Mouse (Mus musculus) kidney, adult 2 months (tissue): ENCODE data around the gene Fmnl1. TPM values are rescaled to one million over a fixed set of nuclear protein-coding genes. Genes with fewer than 3 reads are reported as not detected.

Source experiments
- DNase-seq: peaks from one replicate; pipeline ENCODE4 v3.0.0; 2021
- H3K27ac ChIP-seq: fragments of 200-500 bp; 2 replicates; pipeline ENCODE4 v1.5.1; 2012; ENCODE audit warnings: low read depth, low read length, control low read depth, inconsistent platforms; ENCODE audit not compliant: insufficient read depth
- H3K27me3 ChIP-seq: fragments of 200-500 bp; replicated peaks from 2 replicates; pipeline ENCODE4 v1.6.1; 2012; ENCODE audit warnings: mild to moderate bottlenecking, moderate library complexity, low read length, inconsistent platforms; ENCODE audit not compliant: control insufficient read depth, insufficient read depth
- H3K36me3 ChIP-seq: fragments of 200-500 bp; 2 replicates; pipeline ENCODE4 v1.6.1; 2012; ENCODE audit warnings: mild to moderate bottlenecking, moderate library complexity, low read length, inconsistent platforms; ENCODE audit not compliant: control insufficient read depth, insufficient read depth
- H3K4me1 ChIP-seq: fragments of 200-500 bp; 2 replicates; pipeline ENCODE4 v1.6.1; 2011; ENCODE audit warnings: low read length; ENCODE audit not compliant: control insufficient read depth, insufficient read depth
- H3K4me3 ChIP-seq: fragments of 200-500 bp; 2 replicates; pipeline ENCODE4 v1.5.1; 2011; ENCODE audit warnings: mild to moderate bottlenecking, low read depth, low read length, control low read depth; ENCODE audit not compliant: insufficient read depth
- CTCF ChIP-seq: fragments of 200-500 bp; conservative IDR thresholded peaks from 2 replicates; pipeline ENCODE4 v1.5.1; 2011; ENCODE audit warnings: low read depth, mild to moderate bottlenecking, control low read depth, low read length, moderate library complexity, mixed read lengths; ENCODE audit not compliant: insufficient read depth, insufficient read length
- POLR2A ChIP-seq: fragments of 200-500 bp; IDR thresholded peaks from one replicate; pipeline ENCODE4 v1.6.1; 2011; ENCODE audit warnings: low read depth, low read length, control low read depth
- WGBS: fragments of 180-500 bp; shearing (Covaris S2); methylation state at CpG from one replicate; pipeline ENCODE4 v1.1.7; 2018; 5-methylcytosine and 5-hydroxymethylcytosine counted together
- polyA plus RNA-seq: library from polyadenylated mRNA; depleted of rRNA; stranded (reverse); fragments of >200 nt; gene quantifications from 2 replicates; pipeline ENCODE4 v1.2.3, GENCODE M21; 2012

Gene Fmnl1
- polyA plus RNA-seq, 1 experiment = 35.5 TPM

- no peak overlapping the region for H3K27ac ChIP-seq
- no peaks in the 10 kb centered on the region; the same call in 1 of the 2 replicates for H3K4me1 ChIP-seq
- no peak overlapping the region for H3K4me3 ChIP-seq
- H3K27me3 ChIP-seq = no peaks in the 10 kb centered on the region
- no peaks in the 10 kb centered on the region for H3K36me3 ChIP-seq
- no peak for TF ChIP-seq CTCF
- TF ChIP-seq POLR2A = no peak
- DNase-seq = no peak
- 37% methylated on average over 10 of the region's 10 CpGs for WGBS
These were observed 6.5 kb upstream of the Fmnl1 start for GRCm38 (mm10) chr11:103164391-103164790.

DNA sequence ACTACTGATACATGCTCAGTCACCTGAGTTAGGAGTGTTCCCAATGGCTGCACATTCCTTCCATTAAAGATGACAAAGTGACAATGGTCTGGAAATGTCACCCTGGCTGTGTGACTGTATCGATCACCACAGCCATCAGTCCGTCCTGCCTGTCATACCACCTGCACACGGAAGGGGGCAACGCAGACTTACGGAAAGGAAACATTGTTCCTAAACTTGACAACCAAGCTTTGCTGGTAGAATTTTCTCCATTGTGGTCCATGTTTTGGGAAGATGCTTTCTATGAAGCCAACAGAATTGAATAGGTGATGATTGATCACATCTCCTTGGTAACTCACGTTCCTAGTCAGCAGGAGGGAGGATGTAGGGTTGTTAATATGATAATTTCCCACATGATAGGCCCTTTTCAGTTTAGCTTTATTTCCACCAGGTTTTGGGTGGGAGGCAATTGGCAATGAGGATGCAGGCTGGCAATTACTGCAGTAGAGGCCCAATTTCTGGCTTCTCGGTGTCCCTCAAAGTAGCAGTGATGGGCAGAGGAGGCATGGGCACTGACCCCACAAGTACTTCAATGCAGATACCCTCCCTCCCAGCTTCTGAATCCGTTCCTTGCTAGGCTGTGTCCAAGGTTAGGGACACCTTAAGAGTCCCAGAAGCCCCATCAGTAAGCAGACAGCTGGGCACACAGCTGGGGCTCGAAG lies 2.1 kb upstream of the Fmnl1 start:
- WGBS = 26% methylated on average over 9 of the region's 9 CpGs
- peak; percentile 86 for DNase-seq
- Histone ChIP-seq H3K4me3 (no peak overlapping the region), H3K36me3 (no peaks in the 10 kb centered on the region), H3K27me3 (no peaks in the 10 kb centered on the region), H3K27ac (no peak overlapping the region), H3K4me1 (peaks cover 18% of the 10 kb centered on the region; the same call in 1 of the 2 replicates)
- TF ChIP-seq POLR2A (no peak), CTCF (peak; percentile 99)

DNA sequence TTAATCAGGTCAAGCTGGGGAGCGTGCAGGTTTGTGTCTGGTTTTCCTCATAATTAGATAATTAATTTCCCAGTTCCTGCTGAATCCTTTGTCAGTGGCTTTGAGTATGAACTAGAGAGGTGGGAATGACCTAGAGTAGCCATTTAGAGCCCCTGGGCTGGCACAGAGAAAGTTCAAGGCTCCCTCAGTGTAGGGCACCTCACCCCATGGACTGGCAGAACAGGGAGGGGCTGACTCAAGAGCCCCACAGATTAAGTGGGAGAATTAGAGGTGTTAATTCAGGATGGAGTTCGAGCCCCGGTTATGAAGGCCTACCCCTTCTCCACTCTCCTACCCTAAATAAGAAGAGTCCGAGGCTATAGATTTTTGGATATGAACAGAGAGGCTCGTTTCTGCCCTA lies 1.2 kb upstream of the Fmnl1 start:
- H3K4me1 ChIP-seq = peaks cover 26% of the 10 kb centered on the region; the same call in 1 of the 2 replicates
- 87% methylated on average over 5 of the region's 5 CpGs for WGBS
- no peaks in the 10 kb centered on the region for H3K36me3 ChIP-seq
- H3K4me3 ChIP-seq = no peak overlapping the region
- TF ChIP-seq POLR2A (no peak), CTCF (no peak)
- no peaks in the 10 kb centered on the region for H3K27me3 ChIP-seq
- H3K27ac ChIP-seq = no peak overlapping the region
- no peak for DNase-seq

DNA sequence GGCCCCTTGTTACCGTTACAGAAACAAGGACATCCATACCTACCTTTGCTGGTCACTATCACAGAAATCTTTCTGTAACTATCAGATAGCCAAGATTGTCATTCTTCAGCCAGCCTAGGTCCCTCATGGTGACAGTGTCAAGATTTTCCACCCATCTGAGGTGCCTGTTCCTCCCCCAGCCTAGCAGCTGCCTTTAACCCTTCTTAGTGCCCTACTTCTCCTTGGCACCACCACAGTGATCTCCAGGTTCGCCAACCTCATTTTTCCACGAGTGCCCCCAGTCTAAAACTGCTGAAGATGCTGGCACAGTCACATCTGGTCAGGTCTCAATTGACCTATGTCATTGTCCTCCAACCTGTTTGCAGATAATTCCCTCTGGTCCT lies 805 bp upstream of the Fmnl1 start:
- DNase-seq = no peak
- H3K36me3 ChIP-seq = no peaks in the 10 kb centered on the region
- no peak overlapping the region for H3K27ac ChIP-seq
- H3K27me3 ChIP-seq = no peaks in the 10 kb centered on the region
- peak overlapping the region; percentile 74; the same call in 1 of the 2 replicates for H3K4me3 ChIP-seq
- no peak for TF ChIP-seq POLR2A
- TF ChIP-seq CTCF = no peak
- WGBS = 49% methylated on average over 3 of the region's 3 CpGs
- H3K4me1 ChIP-seq = peaks cover 29% of the 10 kb centered on the region; the same call in 1 of the 2 replicates

DNA sequence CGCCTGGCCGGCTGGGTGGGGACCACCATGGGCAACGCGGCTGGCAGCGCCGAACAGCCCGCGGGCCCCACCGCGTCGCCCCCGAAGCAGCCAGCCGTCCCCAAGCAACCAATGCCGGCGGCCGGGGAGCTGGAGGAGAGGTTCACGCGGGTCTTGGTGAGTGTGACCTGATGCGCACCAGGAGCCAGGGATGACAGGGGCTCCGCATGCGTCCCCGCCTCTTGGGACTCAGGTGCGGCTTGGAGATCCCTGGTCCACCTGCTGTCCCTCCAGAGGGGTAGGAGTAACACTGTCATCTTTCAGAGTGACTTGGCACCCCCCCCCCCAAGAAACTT lies 346 bp downstream of the Fmnl1 start:
- no peaks in the 10 kb centered on the region for H3K27me3 ChIP-seq
- peak overlapping the region; percentile 98 for H3K27ac ChIP-seq
- H3K4me1 ChIP-seq = peaks cover 31% of the 10 kb centered on the region; the same call in 1 of the 2 replicates
- TF ChIP-seq POLR2A = no peak
- TF ChIP-seq CTCF = no peak
- no peaks in the 10 kb centered on the region for H3K36me3 ChIP-seq
- 5% methylated on average over 23 of the region's 23 CpGs for WGBS
- peak overlapping the region; percentile 74 for H3K4me3 ChIP-seq
- DNase-seq = no peak

DNA sequence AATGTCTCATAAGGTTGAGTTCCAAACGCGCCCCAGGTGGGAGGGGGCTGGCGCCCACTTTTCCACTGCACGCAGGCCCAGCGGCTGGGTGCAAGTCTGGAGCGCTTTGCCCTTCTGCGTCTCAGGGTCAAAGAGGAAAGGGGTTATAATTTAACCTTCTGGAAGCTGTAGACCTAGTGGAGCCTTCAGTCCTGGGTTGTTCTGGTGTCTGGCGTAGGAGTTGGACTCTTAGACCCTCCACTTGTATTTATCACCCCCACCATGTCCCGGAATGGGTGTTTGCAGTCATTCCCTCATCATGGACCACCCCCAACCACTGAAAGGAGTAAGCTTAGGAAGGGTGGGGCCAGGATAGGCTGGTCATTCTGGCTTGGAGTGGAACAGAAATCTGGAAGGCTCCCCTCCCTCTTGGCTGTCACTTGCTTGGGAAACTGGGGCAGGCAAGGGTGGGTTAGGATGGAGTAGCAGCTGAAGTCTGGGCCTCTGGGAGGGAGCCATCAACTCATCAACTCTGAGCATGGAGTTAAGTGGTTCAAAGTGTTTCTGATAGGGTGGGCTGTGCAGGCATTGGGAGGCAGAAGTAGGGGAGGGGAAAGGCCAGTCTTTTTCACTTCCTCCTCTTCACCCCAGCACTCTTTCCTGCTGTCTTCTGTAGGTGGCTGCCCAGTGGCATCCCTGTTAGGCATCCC lies 940 bp downstream of the Fmnl1 start:
- Histone ChIP-seq H3K36me3 (no peaks in the 10 kb centered on the region), H3K27ac (peak overlapping the region; percentile 98), H3K4me1 (peaks cover 31% of the 10 kb centered on the region; the same call in 1 of the 2 replicates), H3K27me3 (no peaks in the 10 kb centered on the region), H3K4me3 (peak overlapping the region; percentile 74)
- WGBS = 39% methylated on average over 9 of the region's 9 CpGs
- TF ChIP-seq POLR2A = no peak
- TF ChIP-seq CTCF = no peak
- DNase-seq = peak; percentile 87

DNA sequence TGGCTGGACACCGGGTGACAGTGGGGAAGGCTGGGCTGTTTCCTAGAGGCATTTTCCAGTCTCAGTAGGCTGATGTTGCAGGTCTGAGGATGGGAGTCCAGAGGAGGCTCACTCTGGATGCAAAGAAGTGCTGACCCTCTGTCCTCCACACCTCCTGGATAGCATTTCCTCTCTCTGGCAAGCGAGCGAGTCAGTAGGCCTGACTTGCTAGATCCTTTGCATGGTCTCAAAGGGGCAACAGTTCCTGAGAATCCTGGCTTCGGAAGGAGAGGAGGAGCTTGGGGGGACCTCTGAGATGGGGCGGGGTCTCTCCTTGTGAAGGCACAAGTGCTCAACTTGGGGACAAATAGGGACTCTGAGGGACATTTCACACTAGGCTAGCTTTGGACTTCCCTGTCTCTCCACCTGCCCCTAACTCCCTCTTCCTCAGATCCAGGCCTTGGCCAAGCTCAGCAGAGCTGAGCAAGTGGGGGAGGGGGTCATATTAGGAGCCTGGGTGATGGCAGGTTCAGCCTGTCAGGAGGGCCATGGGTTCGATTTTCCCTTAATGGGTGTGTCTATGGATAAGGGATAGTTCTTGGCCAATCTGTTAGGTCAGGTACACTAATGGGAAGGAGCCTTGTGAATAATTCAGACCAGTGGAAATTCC lies 1.6 kb downstream of the Fmnl1 start:
- peak; percentile 33 for DNase-seq
- WGBS = 63% methylated on average over 6 of the region's 6 CpGs
- peaks cover 31% of the 10 kb centered on the region; the same call in 1 of the 2 replicates for H3K4me1 ChIP-seq
- H3K4me3 ChIP-seq = peak overlapping the region; percentile 74
- H3K36me3 ChIP-seq = no peaks in the 10 kb centered on the region
- TF ChIP-seq CTCF (no peak), POLR2A (no peak)
- peak overlapping the region; percentile 90 for H3K27ac ChIP-seq
- H3K27me3 ChIP-seq = no peaks in the 10 kb centered on the region
